Mouse (Mus musculus) C2C12 (cell line): Measurements from ENCODE around the gene Gm6525.

Experiments used
- CEBPB ChIP-seq: IDR thresholded peaks from one replicate; pipeline ENCODE4 v1.6.1; 2011; ENCODE audit warnings: low read depth, mild to moderate bottlenecking, control low read depth, moderate library complexity
- CTCF ChIP-seq: IDR thresholded peaks from one replicate; pipeline ENCODE4 v1.5.1; 2011; ENCODE audit not compliant: control insufficient read depth, insufficient read depth, insufficient read length
- MAX ChIP-seq: IDR thresholded peaks from one replicate; pipeline ENCODE4 v1.6.1; 2011; ENCODE audit warnings: mild to moderate bottlenecking, control low read depth
- MYOD1 ChIP-seq: IDR thresholded peaks from one replicate; pipeline ENCODE4 v1.6.1; 2011; ENCODE audit warnings: low read depth; ENCODE audit not compliant: control insufficient read depth, insufficient read length
- MYOG ChIP-seq: IDR thresholded peaks from one replicate; pipeline ENCODE4 v1.6.1; 2011; ENCODE audit not compliant: control insufficient read depth, insufficient read length; ENCODE audit errors: extremely low read depth

DNA sequence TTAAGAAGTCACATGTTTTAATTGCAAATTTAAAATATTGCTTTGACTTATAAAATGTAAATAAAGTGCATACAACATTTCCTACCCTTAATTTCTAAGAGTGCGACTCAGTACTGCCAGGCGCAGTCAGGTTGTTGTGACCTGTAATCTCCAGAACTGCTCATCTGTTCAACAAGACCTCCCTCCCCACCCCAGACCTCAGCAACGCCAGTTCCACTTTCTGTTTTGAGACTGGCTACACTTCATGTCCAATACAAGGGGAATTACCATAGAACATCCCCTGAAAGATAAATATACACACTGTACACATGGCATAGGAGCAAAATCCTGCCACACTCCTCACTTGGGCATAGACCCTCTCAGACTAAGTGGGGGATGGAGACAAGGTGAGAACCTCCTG, 47.2 kb upstream of the Gm6525 start:
- TF ChIP-seq CTCF = no peak
- no peak for TF ChIP-seq CEBPB
- no peak for TF ChIP-seq MAX
- no peak for TF ChIP-seq MYOG
- no peak for TF ChIP-seq MYOD1
